Mouse (Mus musculus): Measurements from ENCODE around the gene Clstn2.

The Clstn2 gene

GRCm38 (mm10) chr9:97956407-97957106, 76.4 kb downstream of the Clstn2 start:
- in situ Hi-C loops (cut with MboI; ENCODE audit: unreplicated experiment in 2 of 2) = no loop called here

- in situ Hi-C loops (cut with MboI; ENCODE audit: unreplicated experiment in 2 of 2) = no loop called here
Measured at GRCm38 (mm10) chr9:97953746-97954359, 79.1 kb downstream of the Clstn2 start.

GRCm38 (mm10) chr9:97950378-97951006, 82.5 kb downstream of the Clstn2 start:
- in situ Hi-C loops (cut with MboI; ENCODE audit: unreplicated experiment in 2 of 2) = no loop called here

- in situ Hi-C loops (cut with MboI; ENCODE audit: unreplicated experiment in 2 of 2) = no loop called here
Measured at GRCm38 (mm10) chr9:97919326-97919725, 113.7 kb downstream of the Clstn2 start.

- in situ Hi-C loops (cut with MboI; ENCODE audit: unreplicated experiment in 2 of 2) = no loop called here
Measured at GRCm38 (mm10) chr9:97891415-97891814, 141.6 kb downstream of the Clstn2 start.

GRCm38 (mm10) chr9:97883336-97883735, 149.6 kb downstream of the Clstn2 start:
- in situ Hi-C loops (cut with MboI; ENCODE audit: unreplicated experiment in 2 of 2) = no loop called here

- in situ Hi-C loops (cut with MboI; ENCODE audit: unreplicated experiment in 2 of 2) = loop anchor here in 1 of 2 experiments (25.0 kb wide), 1 partner anchor 770 kb away; no protein-coding TSS in a partner anchor
Measured at GRCm38 (mm10) chr9:97867013-97867700, 165.8 kb downstream of the Clstn2 start.

- in situ Hi-C loops (cut with MboI; ENCODE audit: unreplicated experiment in 2 of 2) = loop anchor here in 1 of 2 experiments (25.0 kb wide), 1 partner anchor 784 kb away; no protein-coding TSS in a partner anchor
Measured at GRCm38 (mm10) chr9:97852859-97853258, 180.1 kb downstream of the Clstn2 start.

GRCm38 (mm10) chr9:97847873-97848838, 184.8 kb downstream of the Clstn2 start:
- in situ Hi-C loops (cut with MboI; ENCODE audit: unreplicated experiment in 2 of 2) = no loop called here

- in situ Hi-C loops (cut with MboI; ENCODE audit: unreplicated experiment in 2 of 2) = no loop called here
Measured at GRCm38 (mm10) chr9:97842054-97842453, 190.9 kb downstream of the Clstn2 start.

GRCm38 (mm10) chr9:97831216-97831615, 201.8 kb downstream of the Clstn2 start:
- in situ Hi-C loops (cut with MboI; ENCODE audit: unreplicated experiment in 2 of 2) = no loop called here

GRCm38 (mm10) chr9:97829919-97830318, 203.1 kb downstream of the Clstn2 start:
- in situ Hi-C loops (cut with MboI; ENCODE audit: unreplicated experiment in 2 of 2) = no loop called here

- in situ Hi-C loops (cut with MboI; ENCODE audit: unreplicated experiment in 2 of 2) = no loop called here
Measured at GRCm38 (mm10) chr9:97827689-97828088, 205.3 kb downstream of the Clstn2 start.

- in situ Hi-C loops (cut with MboI; ENCODE audit: unreplicated experiment in 2 of 2) = no loop called here
Measured at GRCm38 (mm10) chr9:97826077-97826947, 206.7 kb downstream of the Clstn2 start.

- in situ Hi-C loops (cut with MboI; ENCODE audit: unreplicated experiment in 2 of 2) = no loop called here
Measured at GRCm38 (mm10) chr9:97817116-97817515, 215.9 kb downstream of the Clstn2 start.

- in situ Hi-C loops (cut with MboI; ENCODE audit: unreplicated experiment in 2 of 2) = no loop called here
Measured at GRCm38 (mm10) chr9:97816143-97816805, 216.7 kb downstream of the Clstn2 start.

GRCm38 (mm10) chr9:97813157-97813556, 219.8 kb downstream of the Clstn2 start:
- in situ Hi-C loops (cut with MboI; ENCODE audit: unreplicated experiment in 2 of 2) = no loop called here

GRCm38 (mm10) chr9:97807031-97807430, 225.9 kb downstream of the Clstn2 start:
- in situ Hi-C loops (cut with MboI; ENCODE audit: unreplicated experiment in 2 of 2) = no loop called here
